Mouse (Mus musculus): ENCODE measurements around the gene Cd72.

The Cd72 gene

DNA sequence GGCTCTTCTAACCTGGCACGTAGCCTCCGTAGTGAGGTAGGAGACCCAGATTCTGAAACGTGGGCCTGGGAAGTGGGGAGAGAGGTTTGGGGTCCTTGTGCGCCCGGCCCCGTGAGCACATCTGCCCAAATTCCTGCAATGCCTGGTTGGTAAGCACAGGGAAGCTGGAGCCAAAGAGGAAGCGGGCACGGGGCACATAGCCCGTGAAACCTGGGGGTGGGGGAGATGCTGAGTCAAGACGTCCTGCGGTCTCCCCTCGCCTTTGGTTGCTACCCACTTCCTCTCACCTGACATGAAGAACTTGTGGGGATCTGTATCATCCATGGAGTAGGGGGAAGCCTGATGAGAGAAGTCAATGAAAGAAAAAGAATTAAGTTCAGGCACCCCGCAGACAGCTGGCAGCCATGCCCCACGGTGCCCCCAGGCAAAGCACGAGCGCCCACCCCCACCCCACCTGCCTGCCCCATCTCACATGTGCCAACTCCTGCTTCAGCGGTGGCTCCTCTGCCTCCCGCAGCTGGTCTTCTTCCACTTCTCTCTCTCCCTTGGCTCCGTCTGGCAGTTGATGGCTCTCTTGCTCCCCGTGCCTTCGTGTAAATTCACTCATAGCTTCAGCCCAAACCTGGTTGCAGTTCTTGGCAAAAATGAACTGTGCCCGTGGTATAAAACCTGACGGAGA, 26.8 kb downstream of the Cd72 start:
- no peak for DNase-seq (ENCODE audit: low spot score in 2 of 2)

DNA sequence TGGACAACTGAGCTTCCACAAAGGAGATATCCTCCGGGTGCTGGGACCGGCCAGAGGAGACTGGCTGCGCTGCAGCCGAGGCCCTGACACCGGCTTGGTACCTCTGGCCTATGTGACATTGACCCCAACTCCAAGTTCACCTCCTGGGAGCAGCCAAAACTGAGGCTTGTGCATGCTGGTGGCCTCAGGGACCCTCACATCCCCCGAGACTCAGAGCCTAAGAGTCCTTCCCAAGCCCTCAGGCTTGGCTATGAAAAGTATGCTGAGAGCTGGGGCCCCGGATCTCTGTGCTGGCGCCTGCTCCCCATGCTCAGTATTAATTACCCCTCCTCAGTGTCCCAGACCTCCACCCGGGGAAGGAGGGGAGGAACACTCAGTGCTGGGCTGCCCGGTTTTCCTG, 27.9 kb downstream of the Cd72 start:
- no peak for DNase-seq (ENCODE audit: low spot score in 2 of 2)

DNA sequence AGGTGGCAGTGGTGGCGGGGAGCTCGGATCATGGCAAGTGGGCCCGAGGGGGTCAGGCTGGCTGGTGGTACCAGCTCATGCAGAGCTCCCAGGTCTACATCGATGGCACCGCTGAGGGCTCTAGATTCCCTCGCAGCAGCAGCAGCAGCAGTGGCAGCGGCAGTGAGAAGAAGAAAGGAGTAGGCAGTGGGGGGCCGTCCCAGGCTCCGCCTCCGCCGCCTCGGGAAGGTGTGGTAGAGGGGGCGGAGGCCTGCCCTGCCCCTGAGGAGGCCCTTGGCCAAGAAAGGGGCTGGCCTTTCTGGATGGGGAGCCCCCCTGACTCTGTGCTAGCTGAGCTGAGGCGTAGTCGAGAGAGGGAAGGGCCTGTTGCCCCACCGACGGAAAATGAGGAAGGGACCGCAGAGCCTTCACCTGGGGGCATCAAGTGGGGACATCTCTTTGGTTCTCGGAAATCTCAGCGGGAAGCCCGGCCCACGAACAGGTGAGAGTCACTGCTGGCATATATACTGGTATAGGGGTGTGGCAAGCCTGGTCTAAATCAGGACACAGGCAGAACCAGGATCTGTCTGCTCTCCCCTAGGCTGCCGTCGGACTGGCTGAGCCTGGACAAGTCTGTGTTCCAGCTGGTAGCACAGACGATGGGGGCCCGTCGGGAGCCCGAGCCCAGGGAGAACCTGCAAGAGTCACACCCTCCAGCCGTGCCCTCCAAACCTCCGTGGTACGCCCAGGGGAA, 28.6 kb downstream of the Cd72 start:
- no peak for DNase-seq (ENCODE audit: low spot score in 2 of 2)

GRCm38 (mm10) chr4:43425197-43425596, 29.2 kb downstream of the Cd72 start:
- DNase-seq (ENCODE audit: low spot score in 2 of 2) = no peak

- DNase-seq (ENCODE audit: low spot score in 2 of 2) = no peak
These were observed 30.4 kb downstream of the Cd72 start for GRCm38 (mm10) chr4:43424072-43424471.

GRCm38 (mm10) chr4:43423267-43423934, 31.0 kb downstream of the Cd72 start:
- DNase-seq (ENCODE audit: low spot score in 2 of 2) = no peak

DNA sequence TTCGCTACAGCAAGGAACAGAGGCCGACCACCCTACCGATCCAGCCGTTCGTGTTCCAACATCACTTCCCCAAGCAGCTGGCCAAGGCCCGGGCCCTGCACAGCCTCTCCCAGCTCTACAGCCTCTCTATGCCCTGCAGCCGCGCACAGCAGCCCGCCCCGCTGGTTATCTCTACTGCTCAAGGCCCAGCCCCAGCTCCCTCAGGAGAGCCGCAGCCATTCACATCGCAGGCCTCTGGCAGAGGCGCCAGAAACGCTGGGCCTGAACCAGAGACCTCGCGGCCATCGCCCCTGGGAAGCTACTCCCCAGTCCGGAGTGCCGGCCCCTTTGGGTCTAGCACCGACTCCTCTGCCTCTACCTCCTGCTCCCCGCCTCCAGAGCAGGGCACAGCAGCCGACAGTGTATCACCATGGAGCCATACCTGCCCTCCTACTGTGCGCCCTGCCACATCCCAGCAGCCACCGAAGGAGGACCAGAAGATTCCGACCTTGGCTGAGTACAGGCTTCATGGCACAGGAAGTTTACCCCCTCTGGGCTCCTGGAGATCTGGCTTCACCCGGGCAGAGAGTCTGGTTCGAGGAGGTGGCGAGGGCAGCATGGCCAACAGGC, 32.7 kb downstream of the Cd72 start:
- peak in 1 of 2 experiments; percentile 61 for DNase-seq (ENCODE audit: low spot score in 2 of 2)

GRCm38 (mm10) chr4:43420305-43420704, 34.1 kb downstream of the Cd72 start:
- DNase-seq (ENCODE audit: low spot score in 2 of 2) = peak; percentile 62 to 75

- DNase-seq (ENCODE audit: low spot score in 2 of 2) = no peak
These were observed 34.6 kb downstream of the Cd72 start for GRCm38 (mm10) chr4:43419801-43420281.

DNA sequence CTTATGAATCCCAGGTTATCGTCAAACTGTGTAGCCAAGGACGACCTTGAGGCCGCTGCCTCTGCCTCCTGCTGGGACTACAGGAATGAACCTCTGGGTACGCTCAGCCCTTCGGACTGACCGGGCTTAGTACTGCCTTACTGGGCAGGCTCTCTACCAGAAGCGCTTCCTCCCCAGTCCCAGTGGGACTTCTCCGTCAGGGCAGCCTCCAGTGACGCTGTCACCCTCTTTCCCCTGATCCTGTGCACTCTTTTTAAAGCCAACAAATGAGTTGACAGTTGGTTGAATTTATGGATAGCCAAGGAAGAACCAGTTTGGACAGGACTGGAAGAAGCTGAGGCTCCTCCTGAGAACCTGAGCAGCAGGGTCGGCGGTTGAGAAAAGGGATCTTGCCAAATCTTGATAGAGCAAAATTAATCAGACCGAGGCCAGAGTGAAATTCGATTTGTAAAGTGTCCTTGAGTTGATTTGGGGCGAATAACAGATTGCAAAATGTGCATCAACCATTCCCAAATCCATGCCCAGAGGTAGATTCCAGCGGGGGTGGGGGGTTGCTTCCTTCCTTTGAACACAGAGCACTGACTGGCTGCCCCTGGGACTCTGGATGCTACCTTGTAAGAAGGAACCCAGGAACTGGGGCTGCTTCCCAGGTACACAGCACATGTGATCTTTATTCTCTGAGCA, 35.3 kb downstream of the Cd72 start:
- no peak for DNase-seq (ENCODE audit: low spot score in 2 of 2)

GRCm38 (mm10) chr4:43418450-43418849, 36.0 kb downstream of the Cd72 start:
- no peak for DNase-seq (ENCODE audit: low spot score in 2 of 2)

- no peak for DNase-seq (ENCODE audit: low spot score in 2 of 2)
These were observed 37.0 kb downstream of the Cd72 start for GRCm38 (mm10) chr4:43417269-43418062.

- DNase-seq (ENCODE audit: low spot score in 2 of 2) = no peak
These were observed 38.3 kb downstream of the Cd72 start for GRCm38 (mm10) chr4:43416071-43416490.

DNA sequence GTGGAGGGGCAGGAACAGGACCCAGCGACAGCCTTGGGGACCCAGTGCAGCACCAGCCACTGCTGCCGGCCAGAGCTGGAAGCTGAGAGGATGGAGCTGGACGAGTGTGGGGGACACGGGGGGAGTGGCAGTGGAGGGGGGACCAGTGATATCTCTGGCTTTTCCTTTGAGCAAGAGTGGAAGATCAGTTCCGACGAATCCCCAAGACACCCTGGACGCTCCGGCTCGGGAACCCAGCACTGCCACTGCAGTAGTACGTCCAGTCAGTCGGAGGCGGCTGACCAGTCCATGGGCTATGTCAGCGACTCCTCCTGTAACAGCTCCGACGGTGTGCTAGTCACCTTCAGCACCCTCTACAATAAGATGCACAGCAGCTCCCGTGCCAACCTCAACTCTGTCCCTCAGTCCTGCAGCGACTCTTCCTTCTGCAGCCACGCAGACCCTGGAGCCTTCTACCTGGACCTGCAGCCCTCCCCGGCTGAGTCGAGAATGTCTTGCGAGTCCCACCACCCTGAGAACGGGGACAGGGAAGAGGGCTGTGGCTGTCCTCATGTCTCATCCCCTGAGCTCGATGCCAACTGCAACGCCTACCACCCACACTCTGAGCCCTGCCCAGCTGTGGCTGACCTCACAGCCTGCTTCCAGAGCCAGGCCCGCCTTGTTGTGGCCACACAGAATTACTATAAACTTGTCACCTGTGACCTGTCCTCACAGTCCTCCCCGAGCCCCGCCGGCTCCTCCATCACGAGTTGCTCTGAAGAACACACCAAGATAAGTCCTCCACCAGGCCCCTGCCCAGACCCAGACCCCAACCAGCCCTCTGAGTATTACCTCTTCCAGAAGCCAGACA, 39.0 kb downstream of the Cd72 start:
- no peak for DNase-seq (ENCODE audit: low spot score in 2 of 2)

DNA sequence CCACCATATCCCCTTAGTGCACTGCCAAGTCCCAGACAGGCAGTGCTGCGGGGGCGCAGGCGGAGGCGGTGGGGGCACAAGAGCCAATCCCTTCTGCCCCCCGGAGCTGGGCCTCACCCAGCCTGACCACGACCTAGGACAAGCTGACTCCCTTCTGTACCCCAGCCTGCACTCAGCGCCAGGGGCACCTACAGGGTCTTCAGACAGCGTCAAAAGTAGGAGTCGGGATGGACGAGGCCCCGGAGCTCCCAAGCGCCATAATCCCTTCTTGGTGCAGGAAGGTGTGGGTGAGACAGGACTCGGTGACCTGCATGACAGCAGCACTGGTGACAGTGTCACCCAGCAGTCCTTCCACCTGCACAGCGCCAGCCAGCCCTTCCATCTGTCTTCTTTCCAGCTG, 39.7 kb downstream of the Cd72 start:
- DNase-seq (ENCODE audit: low spot score in 2 of 2) = no peak

- no peak for DNase-seq (ENCODE audit: low spot score in 2 of 2)
These were observed 47.1 kb downstream of the Cd72 start for GRCm38 (mm10) chr4:43407071-43407920.

DNA sequence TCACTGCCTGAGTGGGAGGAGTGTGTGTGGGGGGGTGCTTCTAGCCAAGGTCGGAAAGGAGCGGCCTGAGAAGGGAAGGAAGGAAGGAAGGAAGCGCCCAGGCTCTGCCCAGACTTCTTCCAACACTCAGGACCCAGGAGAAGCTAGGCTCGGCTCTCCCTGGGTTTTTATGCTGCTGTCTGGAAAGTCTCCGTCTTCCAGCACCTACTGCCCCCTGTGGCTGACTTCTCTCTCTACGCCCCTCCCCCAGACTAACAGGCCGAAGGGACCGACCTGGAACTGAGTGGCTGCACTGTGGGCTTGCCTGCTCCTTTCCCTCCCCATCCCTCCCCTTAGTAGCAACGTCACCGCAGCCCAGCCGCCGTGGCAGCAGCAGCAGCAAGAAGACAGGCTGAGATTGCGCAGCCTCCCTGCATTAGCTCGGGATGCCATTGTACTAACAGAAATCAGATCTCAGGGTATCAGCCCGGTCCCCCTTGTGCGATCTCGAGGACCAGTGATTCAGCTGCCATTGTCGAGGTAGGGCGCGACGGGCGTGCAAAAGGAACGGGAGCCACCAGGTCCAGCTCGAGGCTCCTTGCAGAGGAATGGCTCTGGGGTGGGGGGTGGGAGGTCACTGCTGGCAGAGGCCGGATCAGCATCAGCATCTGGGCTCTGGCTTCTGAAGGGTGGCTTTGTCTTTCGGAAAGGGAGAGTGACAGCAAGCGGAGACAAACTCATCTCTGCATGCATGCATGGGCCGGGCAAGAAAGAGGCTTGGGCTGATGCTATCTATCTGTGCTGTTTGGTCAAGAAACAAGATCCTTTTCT, 48.1 kb downstream of the Cd72 start:
- peak; percentile 77 to 84 for DNase-seq (ENCODE audit: low spot score in 2 of 2)

DNA sequence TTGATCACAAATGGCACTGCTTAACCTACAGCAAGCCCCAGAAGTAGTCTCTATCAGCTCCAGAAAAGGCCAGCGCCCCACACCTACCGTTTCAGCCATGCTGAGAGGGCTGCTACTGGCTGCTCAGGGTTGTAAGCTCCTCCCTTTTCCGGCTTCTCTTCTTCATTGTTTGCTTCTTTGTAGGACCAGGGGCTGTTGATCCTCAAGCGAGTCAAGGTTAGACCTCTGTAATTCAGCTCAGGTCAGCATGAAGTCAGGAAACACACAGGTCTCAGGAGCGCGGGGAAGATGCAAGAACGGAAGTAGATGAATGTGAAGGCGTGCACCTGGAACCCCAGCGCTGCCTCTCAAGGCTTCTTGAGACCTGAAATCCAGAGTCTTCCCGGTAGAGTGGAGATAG, 49.7 kb downstream of the Cd72 start:
- DNase-seq (ENCODE audit: low spot score in 2 of 2) = no peak
